Mouse (Mus musculus) liver, embryonic 14.5 days (tissue): Measurements from ENCODE around the gene Ppp2r5b.

Experiments
- CTCF ChIP-seq: IDR thresholded peaks from 2 replicates; pipeline ENCODE4 v1.5.1; 2016; ENCODE audit warnings: antibody characterized with exemption, low read depth, control low read depth
- EP300 ChIP-seq: IDR thresholded peaks from 2 replicates; pipeline ENCODE4 v1.6.1; 2016; ENCODE audit warnings: antibody characterized with exemption, low read depth

GRCm38 (mm10) chr19:6268670-6269132 is 33.0 kb upstream of the Ppp2r5b start:
- TF ChIP-seq EP300 (no peak), CTCF (no peak)
